Mouse (Mus musculus) C2C12 (cell line): ENCODE data around the gene Cpox. TPM values are rescaled to one million over a fixed set of nuclear protein-coding genes. Genes with fewer than 3 reads are reported as not detected.

Experiments used
- H3K27me3 ChIP-seq: one replicate; pipeline ENCODE4 v1.6.1; 2011; ENCODE audit not compliant: control insufficient read depth, insufficient read depth, insufficient read length
- H3K36me3 ChIP-seq: one replicate; pipeline ENCODE4 v1.6.1; 2011; ENCODE audit not compliant: control insufficient read depth, insufficient read depth
- H3K4me3 ChIP-seq: one replicate; pipeline ENCODE4 v1.5.1; 2011; ENCODE audit warnings: mild to moderate bottlenecking, control low read depth; ENCODE audit not compliant: poor library complexity, insufficient read depth, severe bottlenecking
- H3K79me2 ChIP-seq: one replicate; pipeline ENCODE4 v1.6.1; 2011; ENCODE audit not compliant: control insufficient read depth, insufficient read depth
- H3K79me3 ChIP-seq: one replicate; pipeline ENCODE4 v1.6.1; 2011; ENCODE audit warnings: low read depth, control low read depth
- H3ac ChIP-seq: one replicate; pipeline ENCODE3; 2011; ENCODE audit warnings: low read depth; ENCODE audit not compliant: control insufficient read depth, insufficient read length
- CEBPB ChIP-seq: IDR thresholded peaks from one replicate; pipeline ENCODE4 v1.6.1; 2011; ENCODE audit warnings: low read depth, mild to moderate bottlenecking, control low read depth, moderate library complexity
- CTCF ChIP-seq: IDR thresholded peaks from one replicate; pipeline ENCODE4 v1.5.1; 2011; ENCODE audit not compliant: control insufficient read depth, insufficient read depth, insufficient read length
- FOSL1 ChIP-seq: IDR thresholded peaks from one replicate; pipeline ENCODE4 v1.8.0; 2011; ENCODE audit warnings: mild to moderate bottlenecking, low read length; ENCODE audit not compliant: poor library complexity, insufficient read depth, severe bottlenecking
- MAX ChIP-seq: IDR thresholded peaks from one replicate; pipeline ENCODE4 v1.6.1; 2011; ENCODE audit warnings: mild to moderate bottlenecking, control low read depth
- MYOD1 ChIP-seq: IDR thresholded peaks from one replicate; pipeline ENCODE4 v1.6.1; 2011; ENCODE audit warnings: low read depth; ENCODE audit not compliant: control insufficient read depth, insufficient read length
- MYOG ChIP-seq: IDR thresholded peaks from one replicate; pipeline ENCODE4 v1.6.1; 2011; ENCODE audit not compliant: control insufficient read depth, insufficient read length; ENCODE audit errors: extremely low read depth
- USF1 ChIP-seq: IDR thresholded peaks from one replicate; pipeline ENCODE4 v1.6.1; 2011; ENCODE audit warnings: low read depth, mild to moderate bottlenecking, control low read depth, moderate library complexity
- microRNA-seq: library from miRNA; unstranded; fragments of <30 nt; microRNA quantifications from one replicate; pipeline ENCODE4, GENCODE M21; 2019; ENCODE audit warnings: borderline microRNAs expressed
- polyA plus RNA-seq: library from polyadenylated mRNA; unstranded; fragments of >200 nt; fragmentation: generic; extraction: Trizol; gene quantifications from one replicate; pipeline ENCODE4 v1.2.1, GENCODE M21; 2012; ENCODE audit warnings: missing spikeins

Gene Cpox
- polyA plus RNA-seq, 1 experiment = 9.8 TPM

GRCm38 (mm10) chr16:58746715-58747114 is 76.6 kb downstream of the Cpox start:
- no peaks in the 10 kb centered on the region for H3K79me3 ChIP-seq
- no peak overlapping the region for H3K4me3 ChIP-seq
- no peak overlapping the region for H3ac ChIP-seq
- TF ChIP-seq CEBPB (no peak), MAX (no peak), USF1 (no peak), FOSL1 (no peak), CTCF (no peak), MYOG (no peak), MYOD1 (no peak)
- H3K79me2 ChIP-seq = no peaks in the 10 kb centered on the region
- no peaks in the 10 kb centered on the region for H3K27me3 ChIP-seq
- no peaks in the 10 kb centered on the region for H3K36me3 ChIP-seq

GRCm38 (mm10) chr16:58751314-58751713 is 81.2 kb downstream of the Cpox start:
- no peaks in the 10 kb centered on the region for H3K36me3 ChIP-seq
- H3ac ChIP-seq = no peak overlapping the region
- no peaks in the 10 kb centered on the region for H3K79me2 ChIP-seq
- H3K79me3 ChIP-seq = no peaks in the 10 kb centered on the region
- H3K4me3 ChIP-seq = no peak overlapping the region
- TF ChIP-seq FOSL1 (no peak), MYOG (no peak), MAX (no peak), CEBPB (no peak), CTCF (no peak), USF1 (no peak), MYOD1 (no peak)
- H3K27me3 ChIP-seq = no peaks in the 10 kb centered on the region

GRCm38 (mm10) chr16:58756191-58756590 is 86.1 kb downstream of the Cpox start:
- H3K79me3 ChIP-seq = no peaks in the 10 kb centered on the region
- TF ChIP-seq USF1 = no peak
- TF ChIP-seq CEBPB = no peak
- H3K27me3 ChIP-seq = no peaks in the 10 kb centered on the region
- H3K79me2 ChIP-seq = no peaks in the 10 kb centered on the region
- no peak overlapping the region for H3K4me3 ChIP-seq
- no peaks in the 10 kb centered on the region for H3K36me3 ChIP-seq
- no peak overlapping the region for H3ac ChIP-seq

GRCm38 (mm10) chr16:58763076-58763475 is 93.0 kb downstream of the Cpox start, which contains the start of gene Olfr172:
TSS of gene Olfr172 (minus strand) at chr16:58763176.
- H3ac ChIP-seq = no peak within 1 kb of the TSS
- no peaks in the 10 kb centered on the region for H3K27me3 ChIP-seq
- no peaks in the 10 kb centered on the region for H3K79me2 ChIP-seq
- no peaks in the 10 kb centered on the region for H3K79me3 ChIP-seq
- H3K4me3 ChIP-seq = no peak within 1 kb of the TSS
- no peak for TF ChIP-seq FOSL1
- TF ChIP-seq MYOG = no peak
- no peak for TF ChIP-seq MYOD1
- H3K36me3 ChIP-seq = no peaks in the 10 kb centered on the region

Small RNAs within 50 kb of the gene (microRNA-seq; reads per million reads assigned to microRNA genes)
- gene Gm27564 = not detected

Other genes starting within 250 kb of the Cpox start
- gene St3gal6, start 146.0 kb upstream of the Cpox start, polyA plus RNA-seq = 0.34 TPM
- not detected for gene Gm813, start 53.3 kb upstream of the Cpox start, polyA plus RNA-seq
- not detected for gene E330017A01Rik, start 31.6 kb upstream of the Cpox start, polyA plus RNA-seq
- not detected for gene Gpr15, start 48.8 kb downstream of the Cpox start, polyA plus RNA-seq
- 69.6 TPM for gene Cldnd1, start 57.6 kb downstream of the Cpox start, polyA plus RNA-seq
- not detected for gene Olfr172, start 92.9 kb downstream of the Cpox start, polyA plus RNA-seq
- not detected for gene Olfr173, start 130.0 kb downstream of the Cpox start, polyA plus RNA-seq
- not detected for gene Olfr175-ps1, start 156.5 kb downstream of the Cpox start, polyA plus RNA-seq
- not detected for gene Olfr177, start 204.5 kb downstream of the Cpox start, polyA plus RNA-seq
- not detected for gene Olfr178, start 221.8 kb downstream of the Cpox start, polyA plus RNA-seq